Mouse (Mus musculus) forebrain, postnatal 0 days (tissue): ENCODE data around the gene Klf1. TPM values are rescaled to one million over a fixed set of nuclear protein-coding genes. Genes with fewer than 3 reads are reported as not detected.
A peak's percentile ranks its signal among the peaks of the same experiment; 100 is the strongest.

Experiments
- ATAC-seq: fragments of 200-750 bp; cut with Nextera tagmentation; 2 replicates; pipeline ENCODE4 v1.8.0; 2017; ENCODE audit warnings: mild to moderate bottlenecking, moderate library complexity
- DNase-seq: peaks from one replicate; pipeline ENCODE4 v3.0.0-alpha.2; 2015
- H3K27ac ChIP-seq: fragments of 300-500 bp; sonication (generic); 2 replicates; pipeline ENCODE4 v1.5.1; 2014; ENCODE audit warnings: low read depth, mild to moderate bottlenecking, antibody characterized with exemption, low read length, moderate library complexity, mixed read lengths
- H3K27me3 ChIP-seq: fragments of 300-500 bp; sonication (generic); 2 replicates; pipeline ENCODE4 v1.6.1; 2014; ENCODE audit warnings: mild to moderate bottlenecking, low read length, mixed read lengths; ENCODE audit not compliant: insufficient read depth
- H3K36me3 ChIP-seq: fragments of 300-500 bp; sonication (generic); 2 replicates; pipeline ENCODE4 v1.6.1; 2014; ENCODE audit warnings: mild to moderate bottlenecking, moderate library complexity; ENCODE audit not compliant: insufficient read depth
- H3K4me1 ChIP-seq: fragments of 300-500 bp; sonication (generic); 2 replicates; pipeline ENCODE4 v1.6.1; 2014; ENCODE audit warnings: antibody characterized with exemption; ENCODE audit not compliant: insufficient read depth
- H3K4me2 ChIP-seq: fragments of 300-500 bp; sonication (generic); 2 replicates; pipeline ENCODE4 v1.6.1; 2014; ENCODE audit warnings: low read depth, mild to moderate bottlenecking, moderate library complexity
- H3K4me3 ChIP-seq: fragments of 300-500 bp; sonication (generic); 2 replicates; pipeline ENCODE4 v1.5.1; 2014; ENCODE audit warnings: low read depth, low read length, mixed read lengths
- H3K9ac ChIP-seq: fragments of 300-500 bp; sonication (generic); 2 replicates; pipeline ENCODE4 v1.6.1; 2014; ENCODE audit warnings: mild to moderate bottlenecking
- H3K9me3 ChIP-seq: fragments of 300-500 bp; sonication (generic); 2 replicates; pipeline ENCODE4 v1.6.1; 2016; ENCODE audit warnings: low read length
- CTCF ChIP-seq: sonication (generic); IDR thresholded peaks from 2 replicates; pipeline ENCODE4 v1.5.1; 2016; ENCODE audit warnings: antibody characterized with exemption, control low read depth, low read depth
- WGBS: fragments of 180-500 bp; shearing (Covaris S2); extraction: QIAGEN DNeasy Blood & Tissue Kit; methylation state at CpG from one replicate; pipeline ENCODE4 v1.1.7; 2014; 5-methylcytosine and 5-hydroxymethylcytosine counted together
- polyA plus RNA-seq: library from polyadenylated mRNA; unstranded; fragments of >200 nt; fragmentation: Nextera tagmentation; extraction: Ambion mirVana; gene quantifications from 2 replicates; pipeline ENCODE4 v1.2.1, GENCODE M21; 2015
- total RNA-seq: library from RNA; depleted of rRNA; stranded (reverse); fragments of >200 nt; gene quantifications from 2 replicates; pipeline ENCODE4 v1.2.3, GENCODE M21; 2014

The Klf1 gene
- total and polyA plus RNA-seq, 2 experiments from 2014 or later = 0.77 TPM; not detected in 1

- Histone ChIP-seq H3K36me3 (peaks cover 62% of the 10 kb centered on the region), H3K4me3 (no peak overlapping the region), H3K27me3 (peaks cover 4% of the 10 kb centered on the region), H3K27ac (no peak overlapping the region), H3K9ac (no peak overlapping the region), H3K4me2 (no peak overlapping the region), H3K4me1 (no peaks in the 10 kb centered on the region), H3K9me3 (no peaks in the 10 kb centered on the region)
- ATAC-seq (no peak), DNase-seq (no peak)
- no peak for TF ChIP-seq CTCF
- WGBS = 36% methylated on average over 27 of the region's 27 CpGs
Observed at GRCm38 (mm10) chr8:84912391-84912790, 10.7 kb downstream of the Klf1 start.

- 7% methylated on average over 55 of the region's 55 CpGs for WGBS
- Histone ChIP-seq H3K27ac (no peak overlapping the region), H3K4me2 (peak overlapping the region; percentile 34), H3K9me3 (no peaks in the 10 kb centered on the region), H3K36me3 (peaks cover 68% of the 10 kb centered on the region), H3K4me3 (peak overlapping the region; percentile 5), H3K27me3 (peaks cover 4% of the 10 kb centered on the region), H3K4me1 (no peaks in the 10 kb centered on the region), H3K9ac (no peak overlapping the region)
- TF ChIP-seq CTCF = no peak
- ATAC-seq = no peak
- peak; percentile 66 for DNase-seq
Observed at GRCm38 (mm10) chr8:84912895-84913501, 11.3 kb downstream of the Klf1 start.

- H3K4me2 ChIP-seq = peak overlapping the region; percentile 34
- TF ChIP-seq CTCF = no peak
- peaks cover 73% of the 10 kb centered on the region for H3K36me3 ChIP-seq
- no peak overlapping the region for H3K9ac ChIP-seq
- 16% methylated on average over 9 of the region's 9 CpGs for WGBS
- H3K9me3 ChIP-seq = no peaks in the 10 kb centered on the region
- ATAC-seq (no peak), DNase-seq (no peak)
- H3K27ac ChIP-seq = no peak overlapping the region
- peaks cover 4% of the 10 kb centered on the region for H3K27me3 ChIP-seq
- no peaks in the 10 kb centered on the region for H3K4me1 ChIP-seq
- peak overlapping the region; percentile 5; the same call in 1 of the 2 replicates for H3K4me3 ChIP-seq
Observed at GRCm38 (mm10) chr8:84913502-84913900, 11.8 kb downstream of the Klf1 start.

GRCm38 (mm10) chr8:84913960-84914359 is 12.2 kb downstream of the Klf1 start:
- Histone ChIP-seq H3K27ac (no peak overlapping the region), H3K9me3 (no peaks in the 10 kb centered on the region), H3K4me2 (no peak overlapping the region), H3K36me3 (peaks cover 78% of the 10 kb centered on the region), H3K4me1 (no peaks in the 10 kb centered on the region), H3K4me3 (no peak overlapping the region), H3K9ac (no peak overlapping the region), H3K27me3 (peaks cover 4% of the 10 kb centered on the region)
- peak; percentile 63 for TF ChIP-seq CTCF
- peak; percentile 73 for DNase-seq
- ATAC-seq = peak; percentile 56; the same call in 1 of the 2 replicates
- WGBS = 34% methylated on average over 4 of the region's 4 CpGs

DNA sequence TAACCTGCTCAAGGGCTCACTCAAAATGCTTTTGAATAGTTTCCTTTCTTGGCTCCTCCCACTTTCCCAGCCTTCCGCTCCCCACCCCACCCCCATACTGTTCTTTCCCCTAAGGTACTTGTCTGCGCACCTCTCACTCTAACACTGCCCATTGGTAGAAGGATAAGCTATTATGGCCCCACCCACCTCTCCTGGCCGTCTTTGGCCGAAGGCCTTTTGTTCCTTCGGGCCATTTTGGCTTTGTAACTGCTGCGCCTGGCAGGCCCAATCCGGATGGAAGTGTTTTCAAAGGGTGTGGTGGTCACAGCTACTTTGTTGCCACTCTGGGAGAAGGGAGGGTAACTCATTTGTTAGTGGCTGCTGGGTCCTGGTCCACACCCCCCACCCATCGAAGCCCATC is 13.5 kb downstream of the Klf1 start:
- Histone ChIP-seq H3K27me3 (peaks cover 4% of the 10 kb centered on the region; the same call in 1 of the 2 replicates), H3K36me3 (peaks cover 86% of the 10 kb centered on the region), H3K4me2 (no peak overlapping the region), H3K4me3 (no peak overlapping the region), H3K9ac (no peak overlapping the region), H3K4me1 (no peaks in the 10 kb centered on the region), H3K27ac (no peak overlapping the region), H3K9me3 (no peaks in the 10 kb centered on the region)
- 88% methylated on average over 8 of the region's 8 CpGs for WGBS
- ATAC-seq (no peak), DNase-seq (no peak)
- no peak for TF ChIP-seq CTCF

GRCm38 (mm10) chr8:84917781-84918180 is 16.1 kb downstream of the Klf1 start:
- no peak for TF ChIP-seq CTCF
- no peak overlapping the region for H3K27ac ChIP-seq
- H3K4me1 ChIP-seq = no peaks in the 10 kb centered on the region
- peaks cover 4% of the 10 kb centered on the region; the same call in 1 of the 2 replicates for H3K27me3 ChIP-seq
- H3K36me3 ChIP-seq = peaks cover 89% of the 10 kb centered on the region
- DNase-seq (no peak), ATAC-seq (no peak)
- 47% methylated on average over 20 of the region's 20 CpGs for whole genome bisulfite sequencing
- no peaks in the 10 kb centered on the region for H3K9me3 ChIP-seq
- no peak overlapping the region for H3K4me3 ChIP-seq
- H3K9ac ChIP-seq = no peak overlapping the region
- no peak overlapping the region for H3K4me2 ChIP-seq

GRCm38 (mm10) chr8:84918646-84919045 is 16.9 kb downstream of the Klf1 start:
- Histone ChIP-seq H3K9me3 (no peaks in the 10 kb centered on the region), H3K36me3 (peaks cover 88% of the 10 kb centered on the region), H3K4me3 (no peak overlapping the region), H3K4me2 (no peak overlapping the region), H3K27ac (no peak overlapping the region), H3K9ac (no peak overlapping the region), H3K27me3 (peaks cover 4% of the 10 kb centered on the region; the same call in 1 of the 2 replicates), H3K4me1 (no peaks in the 10 kb centered on the region)
- DNase-seq = no peak
- WGBS = 95% methylated on average over 15 of the region's 15 CpGs
- no peak for ATAC-seq
- no peak for TF ChIP-seq CTCF
